Mouse (Mus musculus): ENCODE measurements around the gene Cd8b1.

DNA sequence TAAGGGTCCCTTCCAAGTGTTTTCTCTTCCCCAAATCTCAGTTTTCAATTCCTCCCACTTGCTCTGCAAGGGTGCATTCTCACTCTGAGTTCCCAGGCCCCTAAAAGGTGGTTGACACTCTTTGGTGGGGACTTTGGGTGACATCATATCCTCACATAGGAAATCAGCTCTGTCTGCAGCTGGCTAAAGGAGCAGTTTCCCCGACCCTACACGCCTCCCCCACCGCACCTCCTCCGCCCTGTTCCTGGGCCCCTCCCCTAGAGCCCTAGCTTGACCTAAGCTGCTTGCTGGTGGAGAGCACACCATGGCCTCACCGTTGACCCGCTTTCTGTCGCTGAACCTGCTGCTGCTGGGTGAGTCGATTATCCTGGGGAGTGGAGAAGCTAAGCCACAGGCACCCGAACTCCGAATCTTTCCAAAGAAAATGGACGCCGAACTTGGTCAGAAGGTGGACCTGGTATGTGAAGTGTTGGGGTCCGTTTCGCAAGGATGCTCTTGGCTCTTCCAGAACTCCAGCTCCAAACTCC lies 50.7 kb downstream of the Cd8b1 start, which contains the start of gene Cd8a:
- TF ChIP-seq POLR2A (IDR thresholded peaks at IDR 0.05; ENCODE audit: borderline replicate concordance, insufficient read depth, low read length) = no peak
- no peak for TF ChIP-seq CTCF (IDR thresholded peaks at IDR 0.05; ENCODE audit: borderline replicate concordance, insufficient read depth, low read depth, low read length)

All from cerebellum, adult 2 months (tissue).